Mouse (Mus musculus) kidney, postnatal 4 days (tissue): ENCODE data around the gene Rack1.

Source experiments
- DNase-seq, 2 experiments: peaks; one replicate each; pipeline ENCODE4 v3.0.0; 2021; ENCODE audit warnings: mixed read lengths in 2 of 2

The Rack1 gene

GRCm38 (mm10) chr11:48795221-48795620, 4.9 kb upstream of the Rack1 start:
- DNase-seq: peak in 1 of 2 experiments; percentile 52

GRCm38 (mm10) chr11:48796290-48796689, 3.8 kb upstream of the Rack1 start:
- DNase-seq: no peak

- no peak for DNase-seq
Measured at GRCm38 (mm10) chr11:48797287-48797686, 2.8 kb upstream of the Rack1 start.

GRCm38 (mm10) chr11:48798308-48798707, 1.8 kb upstream of the Rack1 start:
- no peak for DNase-seq

GRCm38 (mm10) chr11:48798984-48799920, 880 bp upstream of the Rack1 start:
- no peak for DNase-seq

GRCm38 (mm10) chr11:48801831-48802772, 2.0 kb downstream of the Rack1 start:
- no peak for DNase-seq

GRCm38 (mm10) chr11:48803988-48804387, 3.9 kb downstream of the Rack1 start:
- DNase-seq: no peak

- no peak for DNase-seq
Measured at GRCm38 (mm10) chr11:48804922-48805321, 4.8 kb downstream of the Rack1 start.

GRCm38 (mm10) chr11:48806856-48807562, 6.9 kb downstream of the Rack1 start:
- peak; percentile 29 to 31 for DNase-seq

GRCm38 (mm10) chr11:48807563-48808303, 7.6 kb downstream of the Rack1 start:
- DNase-seq: no peak

- DNase-seq: no peak
Measured at GRCm38 (mm10) chr11:48808304-48808646, 8.1 kb downstream of the Rack1 start.

GRCm38 (mm10) chr11:48808737-48809433, 8.8 kb downstream of the Rack1 start:
- peak; percentile 29 to 40 for DNase-seq

GRCm38 (mm10) chr11:48809434-48809830, 9.3 kb downstream of the Rack1 start:
- DNase-seq: no peak

- no peak for DNase-seq
Measured at GRCm38 (mm10) chr11:48810142-48810541, 10.0 kb downstream of the Rack1 start.

- DNase-seq: no peak
Measured at GRCm38 (mm10) chr11:48813782-48814181, 13.7 kb downstream of the Rack1 start.

- DNase-seq: no peak
Measured at GRCm38 (mm10) chr11:48815851-48816250, 15.7 kb downstream of the Rack1 start.

- peak; percentile 70 to 81 for DNase-seq
Measured at GRCm38 (mm10) chr11:48816281-48816781, 16.2 kb downstream of the Rack1 start.

GRCm38 (mm10) chr11:48816800-48817665, 16.9 kb downstream of the Rack1 start, which contains the start of gene Trim41:
TSS of gene Trim41 (minus strand) at chr11:48817353.
- peak; percentile 99 to 100 for DNase-seq

- DNase-seq: no peak
Measured at GRCm38 (mm10) chr11:48817794-48818193, 17.7 kb downstream of the Rack1 start.

GRCm38 (mm10) chr11:48818346-48818745, 18.2 kb downstream of the Rack1 start:
- DNase-seq: peak; percentile 84 to 87
